Mouse (Mus musculus) G1E (cell line): ENCODE measurements at regions not wholly inside any gene's neighbourhood (a gene's known extent, or its start where the extent isn't known, plus 50 kb on each side); places are given as distances from the start of the nearest gene placed in this dataset.

Experiments used
- CTCF ChIP-seq: IDR thresholded peaks from 2 replicates; pipeline ENCODE4 v1.5.1; 2012; ENCODE audit warnings: low read depth, low read length, inconsistent platforms, mixed read lengths
- GATA1 ChIP-seq: IDR thresholded peaks from 2 replicates; pipeline ENCODE4 v1.6.1; 2012; ENCODE audit warnings: borderline replicate concordance, low read length, inconsistent platforms, mixed read lengths
- POLR2AphosphoS5 ChIP-seq: IDR thresholded peaks from 2 replicates; pipeline ENCODE4 v1.6.1; 2012; ENCODE audit warnings: low read depth, low read length, inconsistent platforms; ENCODE audit not compliant: insufficient replicate concordance
- TAL1 ChIP-seq: conservative IDR thresholded peaks from 2 replicates; pipeline ENCODE4 v1.6.1; 2012; ENCODE audit warnings: low read depth, low read length, inconsistent platforms, mixed read lengths

GRCm38 (mm10) chr13:46040062-46040461 lies 75.3 kb upstream of the Atxn1 start:
- TF ChIP-seq CTCF (no peak), GATA1 (no peak), TAL1 (no peak), POLR2AphosphoS5 (no peak)
